Mouse (Mus musculus) spleen, adult 2 months (tissue): ENCODE data around the gene Kank1.

ENCODE experiments used
- CTCF ChIP-seq: fragments of 200-500 bp; IDR thresholded peaks from 2 replicates; pipeline ENCODE4 v1.5.1; 2011; ENCODE audit warnings: mild to moderate bottlenecking, inconsistent platforms; ENCODE audit not compliant: insufficient read depth, insufficient read length, insufficient replicate concordance; ENCODE audit errors: extremely low read depth
- POLR2A ChIP-seq: fragments of 200-500 bp; IDR thresholded peaks from 2 replicates; pipeline ENCODE4 v1.6.1; 2011; ENCODE audit warnings: low read depth, low read length, inconsistent platforms

- TF ChIP-seq CTCF = no peak
- no peak for TF ChIP-seq POLR2A
Observed at GRCm38 (mm10) chr19:25380675-25381074, 143.9 kb downstream of the Kank1 start.
